Mouse (Mus musculus) gastrocnemius, postnatal 36 days (tissue): Measurements from ENCODE around the gene Ss18l2. TPM values are rescaled to one million over a fixed set of nuclear protein-coding genes. Genes with fewer than 3 reads are reported as not detected.

ENCODE experiments used
- DNase-seq, 2 experiments: peaks; one replicate each; pipeline ENCODE4 v3.0.0; 2022
- intact Hi-C: fragments of 180-260 bp; cut with DNase I; formaldehyde crosslinking; loops from one replicate; pipeline ENCODE4 v1.15.1; 2025
- total RNA-seq, 2 experiments: library from RNA; stranded (reverse); gene quantifications; 2 replicates each; pipeline ENCODE4 v1.2.3; 2021

Gene Ss18l2
- total RNA-seq, 2 experiments from 2014 or later = 95.2 to 104 TPM

GRCm38 (mm10) chr9:121696626-121697025, 13.5 kb upstream of the Ss18l2 start:
- DNase-seq = no peak
- intact Hi-C loops = loop anchor here (5.0 kb wide), 1 partner anchor 131 kb away; no protein-coding TSS in a partner anchor

GRCm38 (mm10) chr9:121697150-121698049, 12.7 kb upstream of the Ss18l2 start:
- peak; percentile 42 to 74 for DNase-seq
- intact Hi-C loops = loop anchor here (5.0 kb wide), 1 partner anchor 130 kb away; no protein-coding TSS in a partner anchor

GRCm38 (mm10) chr9:121704261-121704645, 5.9 kb upstream of the Ss18l2 start:
- DNase-seq = no peak
- intact Hi-C loops = no loop called here

GRCm38 (mm10) chr9:121704646-121705625, 5.2 kb upstream of the Ss18l2 start, which contains the start of gene Sec22c:
TSS of gene Sec22c (minus strand) at chr9:121705490.
- intact Hi-C loops = no loop called here
- DNase-seq = peak; percentile 82 to 92

GRCm38 (mm10) chr9:121706029-121706675, 4.0 kb upstream of the Ss18l2 start:
- DNase-seq = no peak
- intact Hi-C loops = no loop called here

- DNase-seq = no peak
- intact Hi-C loops = no loop called here
Measured at GRCm38 (mm10) chr9:121707801-121708200, 2.3 kb upstream of the Ss18l2 start.

GRCm38 (mm10) chr9:121708506-121709486, 1.3 kb upstream of the Ss18l2 start:
- intact Hi-C loops = no loop called here
- no peak for DNase-seq

GRCm38 (mm10) chr9:121710584-121710975, 451 bp downstream of the Ss18l2 start:
- no peak for DNase-seq
- intact Hi-C loops = no loop called here

- no peak for DNase-seq
- intact Hi-C loops = no loop called here
Measured at GRCm38 (mm10) chr9:121717048-121717447, 6.9 kb downstream of the Ss18l2 start.

GRCm38 (mm10) chr9:121718070-121718705, 8.1 kb downstream of the Ss18l2 start:
- DNase-seq = no peak
- intact Hi-C loops = no loop called here

GRCm38 (mm10) chr9:121718792-121719318, 8.7 kb downstream of the Ss18l2 start, which contains the start of gene Nktr:
TSS of gene Nktr (plus strand) at chr9:121719169.
- DNase-seq = peak; percentile 94 to 97
- intact Hi-C loops = no loop called here

GRCm38 (mm10) chr9:121719347-121720331, 9.5 kb downstream of the Ss18l2 start:
- intact Hi-C loops = loop anchor here (5.0 kb wide), 1 partner anchor 43 kb away; no protein-coding TSS in a partner anchor
- DNase-seq = peak in 1 of 2 experiments; percentile 34

GRCm38 (mm10) chr9:121740490-121740889, 30.4 kb downstream of the Ss18l2 start:
- intact Hi-C loops = no loop called here
- DNase-seq = no peak

- DNase-seq = no peak
Measured at GRCm38 (mm10) chr9:121741168-121741567, 31.0 kb downstream of the Ss18l2 start.

GRCm38 (mm10) chr9:121744051-121744450, 33.9 kb downstream of the Ss18l2 start:
- no peak for DNase-seq
- intact Hi-C loops = no loop called here

More at GRCm38 (mm10) chr9:121741168-121741567, 31.0 kb downstream of the Ss18l2 start:
- intact Hi-C loops = no loop called here

- no peak for DNase-seq
- intact Hi-C loops = no loop called here
Measured at GRCm38 (mm10) chr9:121752774-121753173, 42.6 kb downstream of the Ss18l2 start.

- no peak for DNase-seq
- intact Hi-C loops = loop anchor here (5.0 kb wide), 1 partner anchor 73 kb away; no protein-coding TSS in a partner anchor
Measured at GRCm38 (mm10) chr9:121754624-121755023, 44.5 kb downstream of the Ss18l2 start.
